Mouse (Mus musculus): ENCODE measurements around the gene Vamp9. TPM values are rescaled to one million over a fixed set of nuclear protein-coding genes. Genes with fewer than 3 reads are reported as not detected.

Vamp9 gene
- polyA plus RNA-seq (2014; fragmentation: Illumina TruSeq; extraction: RNeasy Lipid Tissue Mini Kit (QIAGEN cat#74804); ENCODE audit: low read depth, low replicate concordance): 1.2 TPM

DNA sequence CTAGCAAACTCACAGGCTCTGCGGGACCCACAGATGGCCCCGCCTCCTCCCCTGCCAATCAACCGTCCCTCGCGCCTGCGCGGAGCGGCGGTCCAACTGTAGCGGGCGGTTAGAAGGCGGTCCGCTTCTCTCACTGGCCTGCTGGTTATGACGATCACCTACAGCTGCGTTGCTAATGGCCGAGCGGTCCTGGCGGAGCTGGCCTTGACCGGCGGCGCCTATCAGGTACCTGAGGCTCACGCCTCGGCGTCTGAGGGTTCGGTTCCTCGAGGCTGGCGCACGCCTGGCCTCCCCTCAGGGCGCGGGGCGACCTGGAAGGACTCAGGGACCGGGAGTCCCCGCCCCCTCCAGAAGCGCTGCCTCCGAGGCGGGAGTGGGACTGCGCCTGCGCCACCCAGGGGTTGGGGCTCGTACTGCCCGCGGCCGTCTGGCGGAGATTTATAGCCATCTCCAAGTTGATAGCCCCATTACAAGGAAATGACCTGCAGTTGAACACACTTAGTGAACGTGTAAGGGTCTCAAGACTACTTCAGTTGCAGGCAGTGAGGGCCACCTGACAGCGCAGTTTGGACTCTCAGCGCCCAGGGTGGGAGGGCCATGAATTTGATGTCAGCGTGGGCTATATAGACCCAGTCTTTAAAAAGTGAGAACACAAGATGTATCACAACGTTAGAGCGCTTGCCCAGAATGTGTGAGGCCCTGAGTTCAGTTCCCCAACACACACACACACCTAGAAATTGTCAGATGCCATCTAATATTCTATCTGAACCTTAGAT lies at the start of gene Vamp9:
TSS of gene Vamp9 (plus strand) at position 74 of the 776 bp plus-strand sequence.

DNA sequence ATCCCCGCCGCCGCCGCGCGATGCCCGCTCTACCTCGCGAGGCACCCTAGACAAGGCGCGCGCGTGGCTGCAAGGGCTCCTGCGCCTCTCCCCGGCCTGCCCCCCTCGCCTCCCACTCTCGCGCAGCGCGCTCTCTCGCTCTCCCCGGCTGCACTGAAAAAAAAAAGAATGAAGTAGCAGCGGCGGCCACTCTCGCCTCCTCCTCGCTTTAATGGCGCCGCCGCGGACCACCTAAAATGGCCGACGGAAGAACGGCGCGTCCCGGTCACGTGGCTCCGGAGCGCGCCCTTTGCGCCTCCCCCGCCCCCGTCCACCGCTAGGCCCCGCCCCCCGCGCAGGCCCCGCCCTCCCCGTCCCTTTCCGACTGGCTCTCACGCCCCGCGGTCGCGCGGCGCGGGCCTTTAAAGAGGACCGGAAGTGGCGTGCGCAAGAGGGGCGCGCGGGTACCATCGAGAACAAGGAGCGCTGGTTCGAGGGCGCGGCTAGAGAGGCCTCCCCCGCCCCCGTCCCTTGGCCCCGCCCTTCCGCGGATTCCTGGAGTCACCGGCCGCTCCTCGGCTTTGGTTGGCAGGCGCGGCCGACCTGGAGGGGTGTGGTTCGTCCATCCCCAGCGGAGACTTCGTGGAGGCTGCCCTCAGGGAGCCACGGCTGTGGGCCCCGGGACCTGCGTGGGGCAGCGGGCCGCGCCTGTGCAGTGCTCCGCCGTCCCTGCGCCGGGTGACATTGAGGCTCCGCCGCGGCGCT lies 72.8 kb downstream of the Vamp9 start, which contains the start of the genes Hnrnpd and 4930524J08Rik:
TSS of gene Hnrnpd (minus strand) at position 240 of the 744 bp plus-strand sequence.
TSS of gene 4930524J08Rik (plus strand) at position 363 of the 744 bp plus-strand sequence.

Other genes with a start within 250 kb of the Vamp9 start
- 20.9 TPM for gene Rasgef1b, start 177.2 kb upstream of the Vamp9 start, polyA plus RNA-seq (2014; fragmentation: Illumina TruSeq; extraction: RNeasy Lipid Tissue Mini Kit (QIAGEN cat#74804); ENCODE audit: low read depth, low replicate concordance)
- gene Hnrnpd, start 72.7 kb downstream of the Vamp9 start, polyA plus RNA-seq (2014; fragmentation: Illumina TruSeq; extraction: RNeasy Lipid Tissue Mini Kit (QIAGEN cat#74804); ENCODE audit: low read depth, low replicate concordance): 173 TPM
- gene 4930524J08Rik, start 72.8 kb downstream of the Vamp9 start, polyA plus RNA-seq (2014; fragmentation: Illumina TruSeq; extraction: RNeasy Lipid Tissue Mini Kit (QIAGEN cat#74804); ENCODE audit: low read depth, low replicate concordance): 2.8 TPM
- 138 TPM for gene Hnrnpdl, start 133.4 kb downstream of the Vamp9 start, polyA plus RNA-seq (2014; fragmentation: Illumina TruSeq; extraction: RNeasy Lipid Tissue Mini Kit (QIAGEN cat#74804); ENCODE audit: low read depth, low replicate concordance)
- gene Enoph1, start 133.7 kb downstream of the Vamp9 start, polyA plus RNA-seq (2014; fragmentation: Illumina TruSeq; extraction: RNeasy Lipid Tissue Mini Kit (QIAGEN cat#74804); ENCODE audit: low read depth, low replicate concordance): 21.2 TPM